Mouse (Mus musculus) embryo, embryonic 10 days (tissue): ENCODE results near the gene L3hypdh.
"Not testable (repeated sequence)": the region's sequence is repeated elsewhere in the genome, so short reads cannot be mapped to it uniquely, and the experiment has no call there.

Experiments used
- DNase-seq: peaks from one replicate; pipeline ENCODE4 v3.0.0-alpha.2; 2015; ENCODE audit warnings: low spot score

The L3hypdh gene

DNA sequence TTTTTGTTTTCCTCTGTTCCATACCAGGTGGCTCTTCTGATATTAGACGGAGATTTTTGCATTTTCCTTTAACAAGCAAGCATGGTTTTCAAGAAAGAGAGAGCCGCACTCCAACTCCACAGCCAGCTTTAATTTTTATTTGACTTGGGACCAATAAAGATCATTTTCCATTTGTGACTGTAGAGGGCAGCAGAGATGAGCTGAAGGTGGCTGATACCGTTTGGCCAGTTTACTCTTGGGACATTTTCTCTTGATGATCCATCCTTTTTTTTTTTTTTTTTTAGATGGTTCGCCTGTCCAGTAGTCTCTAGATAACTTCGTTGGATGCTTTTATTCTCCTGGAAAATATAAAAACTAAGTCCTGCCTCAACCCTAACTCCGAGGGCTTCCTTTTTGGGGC is 31.9 kb downstream of the L3hypdh start:
- DNase-seq = peak; percentile 73

DNA sequence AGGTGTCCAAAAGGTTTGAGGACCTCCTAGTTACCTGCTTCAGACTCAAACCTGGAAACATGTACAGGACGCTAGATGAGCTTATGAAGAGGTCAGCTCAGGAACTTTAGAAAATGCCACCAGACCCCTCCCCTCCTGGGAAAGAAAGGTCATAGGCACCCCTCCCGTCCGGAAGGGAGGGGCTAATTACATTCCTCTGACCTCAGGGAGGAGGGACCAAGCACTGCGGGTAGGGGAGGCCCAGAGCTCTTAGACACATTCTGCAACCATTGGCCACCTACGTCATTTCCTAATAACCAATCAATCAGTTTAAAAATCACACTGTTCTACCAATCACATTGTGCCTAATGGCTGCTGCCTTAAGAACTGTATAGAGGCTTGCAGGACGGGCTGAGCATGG is 32.7 kb downstream of the L3hypdh start:
- no peak for DNase-seq

DNA sequence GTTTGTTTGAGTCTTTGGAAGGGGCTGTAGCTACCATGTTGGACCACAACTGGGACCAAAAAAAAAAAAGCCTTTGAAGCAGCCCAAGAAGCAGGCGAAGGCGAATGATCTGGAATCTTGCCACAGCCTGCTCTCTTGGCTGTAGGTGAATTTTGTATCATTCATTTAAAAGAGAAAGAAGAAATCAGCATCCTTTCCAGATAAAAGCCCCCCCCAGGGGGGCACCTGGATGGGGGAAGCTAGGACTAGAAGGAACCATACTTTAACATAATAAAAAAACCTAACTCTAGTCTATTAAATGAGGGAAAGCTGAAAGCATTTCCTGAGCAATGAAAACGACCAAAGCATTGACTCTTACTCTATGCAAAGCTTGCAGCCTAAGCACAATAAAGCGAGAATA is 34.4 kb downstream of the L3hypdh start:
- no peak for DNase-seq

DNA sequence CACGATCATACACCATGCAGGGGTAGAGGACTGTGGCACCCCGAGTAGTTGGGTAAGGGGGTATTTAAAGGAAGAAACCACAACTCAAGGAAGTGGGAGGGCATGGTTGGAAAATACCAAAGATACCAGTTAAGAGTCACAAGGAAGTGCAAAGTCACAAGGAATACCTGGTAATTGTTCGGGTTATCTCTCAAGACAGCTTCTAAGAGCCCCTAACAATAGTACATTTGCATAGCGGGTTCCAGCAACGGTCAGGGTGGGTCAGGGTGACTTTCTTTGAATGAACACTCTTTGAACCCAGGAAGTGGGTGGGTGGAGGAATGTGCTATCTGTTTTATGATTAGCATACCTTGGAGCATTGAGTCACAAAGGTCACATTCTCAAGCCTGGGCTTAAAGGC is 35.1 kb downstream of the L3hypdh start:
- not testable (repeated sequence) for DNase-seq

DNA sequence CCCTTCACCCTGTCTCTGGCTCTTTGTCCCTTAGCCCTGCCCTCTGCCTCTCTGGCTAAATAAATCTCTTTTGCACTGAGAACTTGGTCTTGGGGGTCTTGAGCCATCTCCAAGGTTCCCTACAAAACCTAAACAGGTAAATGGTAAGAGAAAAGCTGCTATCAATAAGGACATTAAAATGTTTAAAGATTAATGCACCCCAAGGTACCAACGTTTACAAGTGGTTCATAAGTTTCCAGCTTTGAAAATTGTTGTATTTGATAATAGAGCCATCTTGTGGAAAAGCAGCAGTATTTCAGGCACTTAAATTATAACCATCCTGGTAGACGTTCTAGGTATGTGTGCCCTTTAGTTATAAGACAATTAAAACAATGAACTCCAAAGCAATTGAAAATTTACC is 37.7 kb downstream of the L3hypdh start:
- no peak for DNase-seq

DNA sequence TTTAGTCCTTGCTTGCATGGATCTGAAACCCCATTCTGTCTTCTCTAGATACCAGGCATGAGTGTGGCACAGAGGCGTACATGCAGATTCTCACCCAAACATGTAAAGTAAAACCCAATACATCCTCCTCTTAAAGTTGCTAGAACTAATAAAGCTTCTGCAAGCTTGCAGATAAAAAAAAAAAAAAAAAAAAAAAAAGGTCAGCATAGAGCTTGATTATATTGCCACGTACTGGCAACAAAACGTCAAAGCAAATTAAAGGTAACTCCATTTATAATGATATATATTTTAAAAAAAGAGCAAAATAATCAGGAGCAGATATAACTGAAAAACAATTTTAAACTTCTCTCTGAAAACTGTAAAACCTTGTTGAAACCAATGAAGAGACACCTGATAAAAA is 44.0 kb downstream of the L3hypdh start:
- no peak for DNase-seq

DNA sequence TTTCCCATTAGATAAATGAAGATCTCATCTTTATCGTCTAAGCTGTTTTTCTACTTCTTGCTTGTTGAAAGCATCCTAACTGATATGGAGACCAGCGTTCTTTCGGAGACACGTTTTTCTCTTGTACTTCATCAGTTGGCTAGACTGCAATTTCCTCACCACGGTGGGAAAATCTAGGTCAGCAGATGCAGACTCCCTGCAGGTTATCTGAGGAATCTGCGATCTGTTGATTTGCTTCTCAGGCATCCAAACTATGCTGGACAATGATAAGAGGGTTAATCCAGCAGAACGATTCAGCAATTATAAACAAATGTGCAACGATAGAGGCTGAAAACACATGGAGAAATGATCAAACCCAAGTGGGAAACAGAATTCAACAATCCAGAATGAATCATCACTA is 45.7 kb downstream of the L3hypdh start:
- no peak for DNase-seq

DNA sequence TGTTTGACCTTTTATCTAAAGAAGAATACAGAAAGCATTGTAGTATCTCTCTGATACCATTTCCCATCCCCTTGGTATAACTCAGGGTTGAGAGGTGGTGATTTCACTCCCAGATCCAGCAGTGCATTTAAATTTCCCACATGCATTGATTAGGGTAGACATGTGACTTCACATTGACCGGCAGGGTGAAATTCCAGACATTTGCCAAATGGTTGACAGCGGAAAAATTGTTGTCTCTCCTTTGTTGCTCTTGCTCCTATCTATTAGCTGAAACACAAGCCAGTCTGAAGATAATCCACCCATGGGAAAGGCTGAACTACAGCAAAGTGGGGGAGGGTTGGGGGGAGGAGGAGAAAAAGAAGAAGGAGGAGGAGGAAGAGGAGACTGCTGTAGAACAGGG is 46.4 kb downstream of the L3hypdh start:
- DNase-seq = no peak

DNA sequence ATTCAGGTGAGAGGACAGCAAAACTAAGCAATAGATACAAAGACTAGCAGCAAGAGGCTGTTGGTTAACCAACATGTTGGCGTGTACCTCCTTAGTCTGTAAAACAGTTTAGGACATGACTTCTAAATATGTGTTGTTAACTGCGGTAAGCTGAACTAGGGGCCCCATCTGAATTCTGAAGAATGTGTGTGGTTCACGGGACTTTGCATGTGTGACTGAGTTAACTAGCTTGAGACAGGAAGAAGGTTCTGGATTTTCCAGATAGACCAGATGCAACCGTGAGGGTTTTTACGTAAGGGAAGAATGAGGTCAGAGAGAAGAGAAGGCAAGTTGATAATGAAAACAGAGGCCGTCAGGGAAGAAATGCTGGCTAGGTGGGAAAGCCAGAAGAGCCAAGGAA is 48.2 kb downstream of the L3hypdh start:
- no peak for DNase-seq

DNA sequence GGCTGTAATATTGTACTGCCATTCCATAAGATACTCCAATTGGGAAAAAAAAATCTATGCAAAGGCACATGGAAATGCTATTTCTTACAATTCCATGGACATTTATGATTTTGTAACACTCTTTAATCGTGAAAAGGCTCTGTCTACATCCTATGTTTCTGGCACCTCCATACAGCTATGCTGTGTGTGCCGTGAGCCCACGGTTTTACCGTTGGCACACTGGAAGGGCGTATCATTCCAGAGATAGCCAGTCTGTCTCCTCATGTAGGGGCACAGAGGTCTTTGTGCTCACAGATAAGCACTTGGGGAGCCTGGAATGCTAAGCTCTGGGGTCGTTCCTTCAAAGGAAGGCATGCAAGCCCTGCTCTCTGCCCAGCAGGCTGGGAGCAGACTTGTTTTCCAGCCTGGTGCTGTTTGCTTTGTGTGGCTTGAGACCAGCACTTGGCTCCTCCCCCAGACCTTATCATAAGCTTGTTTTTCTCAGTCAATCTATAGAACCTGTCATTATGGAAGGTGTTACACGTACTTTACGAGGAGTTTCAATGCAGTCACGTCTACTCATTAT is 49.1 kb downstream of the L3hypdh start:
- no peak for DNase-seq

DNA sequence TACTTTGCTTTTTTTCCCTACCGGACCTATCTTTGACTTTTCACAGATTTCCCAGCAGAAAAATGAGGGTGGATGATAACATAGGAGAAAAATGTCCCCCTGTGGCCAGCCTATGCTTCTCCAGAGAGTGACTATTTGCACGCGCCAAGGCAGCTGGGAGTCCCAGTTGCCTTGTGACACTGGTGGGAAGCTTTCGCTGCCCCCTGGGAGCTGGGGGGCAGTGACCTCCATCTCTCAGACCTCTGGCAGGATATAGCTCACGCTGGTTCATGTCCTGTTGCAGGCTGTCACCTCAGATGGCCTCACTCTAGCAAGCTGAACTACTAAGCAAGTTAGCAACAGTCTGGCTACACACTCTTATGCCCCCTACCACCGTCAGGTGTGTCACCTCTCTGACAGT is 53.4 kb downstream of the L3hypdh start:
- DNase-seq = no peak

DNA sequence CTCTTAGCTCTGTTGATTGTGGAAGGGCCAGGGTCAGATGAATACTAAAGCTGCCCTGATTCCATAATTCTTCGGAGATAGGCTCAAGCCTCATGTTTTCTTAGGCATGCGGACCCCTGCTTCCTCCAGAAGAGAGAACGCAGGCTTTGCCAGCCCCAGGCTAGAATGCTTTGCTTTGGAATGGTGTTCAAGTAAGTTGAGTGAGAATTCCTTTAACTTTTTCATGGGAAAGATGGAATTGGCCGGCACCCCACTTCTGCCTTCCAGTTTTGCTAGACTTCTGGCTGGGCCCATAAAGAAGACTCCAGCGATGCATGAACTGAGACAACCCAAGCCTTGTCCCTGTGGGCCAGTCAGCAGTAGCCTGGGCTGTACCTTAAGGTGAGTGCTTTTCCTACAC is 54.1 kb downstream of the L3hypdh start:
- DNase-seq = no peak

DNA sequence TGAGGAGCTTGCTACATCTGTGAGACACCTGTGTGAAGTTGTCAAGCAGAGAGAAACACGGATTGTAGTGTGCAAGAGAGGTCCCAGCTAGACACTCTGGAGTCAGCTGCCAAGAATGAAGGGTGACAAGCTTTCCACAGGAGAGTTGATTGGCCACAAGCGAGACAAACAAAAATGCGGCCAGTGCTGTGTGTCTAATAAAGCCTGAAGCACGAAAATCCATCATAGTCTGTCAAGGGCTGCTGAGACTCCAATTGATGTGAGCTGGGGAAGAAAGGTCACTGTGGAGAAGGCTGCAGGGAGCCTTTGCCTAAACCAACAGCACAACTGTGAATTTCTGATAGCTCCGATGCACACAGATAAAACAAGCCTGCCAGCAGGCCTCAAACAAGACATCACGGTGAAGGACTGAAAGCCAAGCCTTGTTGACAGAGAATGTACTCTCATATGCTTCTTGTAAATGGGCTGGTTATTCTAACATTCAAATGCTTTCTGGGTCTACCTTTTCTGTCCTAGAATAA is 59.9 kb downstream of the L3hypdh start:
- peak; percentile 50 for DNase-seq

DNA sequence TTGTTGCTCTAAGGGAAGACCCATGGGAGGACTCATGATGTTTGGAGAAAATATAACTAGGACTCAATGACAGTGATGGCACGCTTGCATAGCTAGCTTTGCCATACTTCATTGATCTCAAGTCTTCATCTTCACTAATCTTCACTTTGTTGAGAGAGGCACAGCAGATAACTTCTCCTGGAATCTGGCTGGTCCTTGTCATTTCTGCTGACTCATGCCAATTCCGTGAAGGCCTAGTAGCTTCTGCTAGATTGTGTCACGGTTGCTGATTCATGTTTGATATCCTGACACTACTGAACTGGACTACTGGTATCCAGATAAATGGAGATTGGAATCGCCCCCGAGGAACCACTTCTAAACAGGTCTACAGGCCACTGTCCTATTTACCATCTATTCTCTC is 61.7 kb downstream of the L3hypdh start:
- DNase-seq = no peak
